Mouse (Mus musculus) liver, embryonic 16.5 days (tissue): ENCODE data around the gene Gabrb1. TPM values are rescaled to one million over a fixed set of nuclear protein-coding genes. Genes with fewer than 3 reads are reported as not detected.
"Not testable (repeated sequence)": the region's sequence is repeated elsewhere in the genome, so short reads cannot be mapped to it uniquely, and the experiment has no call there.

Experiments
- ATAC-seq: fragments of 200-750 bp; cut with Nextera tagmentation; 2 replicates; pipeline ENCODE4 v1.8.0; 2017; ENCODE audit warnings: low read depth, mild to moderate bottlenecking, moderate number of reproducible peaks, moderate library complexity
- H3K27ac ChIP-seq: fragments of 300-500 bp; sonication (generic); 2 replicates; pipeline ENCODE4 v1.5.1; 2014; ENCODE audit warnings: mild to moderate bottlenecking, low read length
- H3K27me3 ChIP-seq: fragments of 300-500 bp; sonication (generic); 2 replicates; pipeline ENCODE4 v1.6.1; 2014; ENCODE audit warnings: low read depth, low read length, mixed read lengths; ENCODE audit not compliant: control insufficient read depth, insufficient read depth
- H3K36me3 ChIP-seq: fragments of 300-500 bp; sonication (generic); 2 replicates; pipeline ENCODE4 v1.6.1; 2014; ENCODE audit warnings: mild to moderate bottlenecking; ENCODE audit not compliant: control insufficient read depth, insufficient read depth
- H3K4me1 ChIP-seq: fragments of 300-500 bp; sonication (generic); 2 replicates; pipeline ENCODE4 v1.6.1; 2014; ENCODE audit warnings: low read depth, low read length, mixed read lengths; ENCODE audit not compliant: control insufficient read depth
- H3K4me2 ChIP-seq: fragments of 300-500 bp; sonication (generic); 2 replicates; pipeline ENCODE4 v1.6.1; 2014; ENCODE audit warnings: low read depth, low read length, mixed read lengths
- H3K4me3 ChIP-seq: fragments of 300-500 bp; sonication (generic); 2 replicates; pipeline ENCODE4 v1.5.1; 2014; ENCODE audit warnings: low read depth, mild to moderate bottlenecking, low read length
- H3K9ac ChIP-seq: fragments of 300-500 bp; sonication (generic); 2 replicates; pipeline ENCODE4 v1.6.1; 2014; ENCODE audit warnings: low read depth, low read length
- H3K9me3 ChIP-seq: fragments of 300-500 bp; sonication (generic); replicated peaks from 2 replicates; pipeline ENCODE4 v1.6.1; 2016; ENCODE audit warnings: low read length; ENCODE audit not compliant: control insufficient read depth
- WGBS: fragments of 180-500 bp; shearing (Covaris S2); extraction: QIAGEN DNeasy Blood & Tissue Kit; methylation state at CpG from one replicate; pipeline ENCODE4 v1.1.7; 2014; ENCODE audit not compliant: insufficient replicate concordance; 5-methylcytosine and 5-hydroxymethylcytosine counted together
- polyA plus RNA-seq: library from polyadenylated mRNA; unstranded; fragments of >200 nt; fragmentation: Nextera tagmentation; extraction: Ambion mirVana; gene quantifications from 2 replicates; pipeline ENCODE4 v1.2.1, GENCODE M21; 2015

The Gabrb1 gene
- polyA plus RNA-seq, 1 experiment from 2014 or later: 0.07 TPM

DNA sequence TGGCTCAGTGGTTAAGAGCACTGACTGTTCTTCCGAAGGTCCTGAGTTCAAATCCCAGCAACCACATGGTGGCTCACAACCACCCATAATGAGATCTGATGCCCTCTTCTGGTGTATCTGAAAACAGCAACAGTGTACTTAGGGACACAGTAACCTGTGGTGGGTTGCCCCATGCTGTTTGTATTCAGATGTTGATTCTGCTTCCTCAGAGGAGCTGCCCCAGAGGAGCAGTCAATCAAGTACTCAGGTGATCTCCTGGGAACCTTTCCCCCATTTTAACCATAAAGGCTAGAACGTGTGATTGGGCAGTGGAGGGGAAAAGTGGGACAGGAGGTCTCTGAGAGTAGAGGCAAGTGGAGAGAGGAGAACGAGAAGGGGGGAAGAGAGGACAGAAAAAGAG lies 497.8 kb downstream of the Gabrb1 start:
- peaks cover 16% of the 10 kb centered on the region for H3K36me3 ChIP-seq
- ATAC-seq, H3K4me3 ChIP-seq, H3K27me3 ChIP-seq, H3K4me2 ChIP-seq, H3K9ac ChIP-seq, H3K4me1 ChIP-seq, H3K9me3 ChIP-seq, H3K27ac ChIP-seq: not testable (repeated sequence)
- WGBS: 71% methylated on average over 3 of the region's 3 CpGs

DNA sequence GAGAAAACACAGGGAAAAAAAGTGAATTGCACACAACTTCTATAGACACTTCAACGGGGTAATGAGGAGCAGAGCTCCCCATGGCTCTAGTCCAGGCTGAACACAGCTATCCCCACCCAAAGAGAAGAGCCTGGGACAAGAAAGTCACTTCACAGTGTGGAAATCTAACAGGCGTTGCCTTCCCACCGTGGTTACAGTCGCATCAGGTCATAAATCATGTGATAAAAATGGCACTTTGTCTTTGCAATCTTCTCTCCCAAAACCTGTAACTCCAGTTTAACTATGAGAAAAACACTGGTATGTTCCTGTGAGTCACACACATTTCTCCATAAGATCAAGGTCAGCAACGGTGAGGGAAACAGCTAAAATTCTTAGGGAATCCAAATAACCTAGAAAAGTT lies 498.7 kb downstream of the Gabrb1 start:
- Histone ChIP-seq H3K9ac (no peak overlapping the region), H3K27me3 (no peaks in the 10 kb centered on the region), H3K36me3 (peaks cover 22% of the 10 kb centered on the region), H3K4me3 (no peak overlapping the region), H3K4me1 (no peaks in the 10 kb centered on the region; the same call in 1 of the 2 replicates), H3K27ac (no peak overlapping the region), H3K4me2 (no peak overlapping the region), H3K9me3 (no peaks in the 10 kb centered on the region)
- no peak for ATAC-seq
- 68% methylated on average over 5 of the region's 5 CpGs for WGBS

DNA sequence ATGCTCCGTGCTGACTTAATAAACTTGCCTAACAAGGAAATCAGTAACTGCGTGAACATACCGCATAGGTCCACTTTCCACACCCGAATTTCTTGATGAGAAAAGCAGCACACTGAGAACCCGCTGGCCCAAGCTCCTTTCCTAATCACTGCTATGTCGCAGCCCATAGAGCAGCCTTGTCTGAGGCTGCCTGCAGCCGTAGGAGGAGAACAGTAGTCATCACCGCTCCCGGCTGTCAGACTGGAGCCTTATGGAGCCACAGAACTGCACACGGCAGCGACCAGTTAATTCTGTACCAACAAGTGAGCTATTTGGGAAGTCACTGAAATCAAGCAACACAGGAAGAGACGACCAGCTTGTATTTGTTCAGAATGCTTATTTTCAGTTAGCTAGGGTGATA lies 500.8 kb downstream of the Gabrb1 start:
- Histone ChIP-seq H3K4me2 (no peak overlapping the region), H3K9me3 (no peaks in the 10 kb centered on the region), H3K4me3 (no peak overlapping the region), H3K36me3 (peaks cover 30% of the 10 kb centered on the region), H3K27me3 (no peaks in the 10 kb centered on the region), H3K27ac (no peak overlapping the region), H3K4me1 (no peaks in the 10 kb centered on the region; the same call in 1 of the 2 replicates), H3K9ac (no peak overlapping the region)
- no peak for ATAC-seq
- WGBS: 83% methylated on average over 12 of the region's 12 CpGs

DNA sequence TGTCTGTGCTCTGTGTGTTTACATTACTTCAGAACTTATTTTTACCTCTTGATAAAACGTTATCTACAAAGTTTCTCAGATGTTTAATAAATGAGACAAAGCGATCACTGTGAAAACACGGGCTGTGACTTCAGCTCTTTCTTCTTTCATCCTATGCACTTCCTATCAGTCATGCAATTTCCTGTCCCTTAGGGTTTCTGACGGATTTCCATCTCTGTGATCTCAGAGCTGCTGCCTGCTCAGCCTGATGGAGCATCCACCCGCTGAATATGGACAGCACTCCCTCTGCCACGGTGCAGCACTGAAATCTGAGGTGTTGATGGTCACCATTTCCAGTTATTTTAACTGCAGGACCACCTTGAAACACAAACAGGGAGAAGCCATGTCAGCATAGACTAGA lies 501.6 kb downstream of the Gabrb1 start:
- no peak overlapping the region for H3K4me3 ChIP-seq
- no peak overlapping the region for H3K4me2 ChIP-seq
- WGBS: 42% methylated on average over 6 of the region's 6 CpGs
- H3K36me3 ChIP-seq: peaks cover 32% of the 10 kb centered on the region
- no peak overlapping the region for H3K27ac ChIP-seq
- H3K9me3 ChIP-seq: no peaks in the 10 kb centered on the region
- no peaks in the 10 kb centered on the region; the same call in 1 of the 2 replicates for H3K4me1 ChIP-seq
- no peak overlapping the region for H3K9ac ChIP-seq
- H3K27me3 ChIP-seq: no peaks in the 10 kb centered on the region
- no peak for ATAC-seq

DNA sequence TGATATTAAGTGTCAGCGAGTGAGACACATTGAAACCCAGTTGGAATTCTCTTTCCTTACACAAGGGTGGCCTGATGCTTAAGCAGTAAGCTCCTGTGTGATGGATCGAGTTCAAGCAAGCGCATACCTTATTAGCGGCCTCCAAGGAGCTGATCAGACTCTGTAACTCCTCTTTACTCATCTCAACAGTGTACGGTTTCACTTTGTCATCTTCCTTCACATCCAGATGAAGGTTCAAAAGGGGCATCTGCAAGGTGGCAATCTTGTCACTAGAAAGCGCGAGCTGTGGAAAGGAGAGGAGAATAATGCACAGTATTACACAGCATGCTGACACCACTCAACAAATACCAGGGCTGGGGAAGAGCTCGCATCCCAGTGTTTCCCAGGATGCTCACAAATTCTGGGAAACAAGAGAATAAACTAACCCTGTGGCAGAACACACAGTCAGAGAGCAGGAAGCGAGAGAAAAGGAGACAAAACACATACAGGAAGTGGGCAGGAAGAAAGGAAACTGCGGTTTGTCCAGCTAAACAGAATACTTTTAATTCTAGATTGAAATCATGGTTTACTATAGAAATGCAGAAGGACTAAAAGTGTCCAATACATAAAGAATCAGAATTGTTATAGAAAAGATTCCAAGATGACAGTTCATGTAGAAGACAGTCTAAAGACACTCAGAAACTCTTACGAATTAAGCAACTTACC lies 503.0 kb downstream of the Gabrb1 start:
- Histone ChIP-seq H3K27ac (no peak overlapping the region), H3K4me2 (no peak overlapping the region), H3K9ac (no peak overlapping the region), H3K4me1 (peaks cover 2% of the 10 kb centered on the region), H3K36me3 (peaks cover 33% of the 10 kb centered on the region), H3K27me3 (no peaks in the 10 kb centered on the region), H3K9me3 (no peaks in the 10 kb centered on the region), H3K4me3 (no peak overlapping the region)
- ATAC-seq: no peak
- WGBS: 59% methylated on average over 11 of the region's 11 CpGs

DNA sequence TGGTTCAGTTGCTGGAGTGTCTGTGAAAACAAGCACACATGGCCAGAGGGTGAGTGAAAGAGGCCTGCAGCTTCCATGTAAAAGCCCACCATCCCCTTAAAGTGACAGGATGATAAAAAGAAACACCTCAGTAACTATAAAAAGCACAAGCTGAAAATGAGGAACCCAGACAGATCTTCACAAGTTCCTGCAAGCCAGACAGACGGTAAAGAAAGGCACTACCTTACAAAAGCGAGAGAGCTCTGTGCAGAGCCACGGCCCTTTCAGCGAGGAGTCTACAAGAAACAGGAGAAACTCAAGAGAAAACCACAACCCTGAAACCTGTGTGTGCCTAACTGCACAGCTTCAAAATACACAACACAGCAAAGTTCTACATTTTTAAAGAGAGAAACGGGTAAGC lies 504.9 kb downstream of the Gabrb1 start:
- WGBS: 47% methylated on average over 5 of the region's 5 CpGs
- no peak overlapping the region for H3K9ac ChIP-seq
- ATAC-seq: no peak
- H3K4me3 ChIP-seq: no peak overlapping the region
- H3K4me1 ChIP-seq: peaks cover 16% of the 10 kb centered on the region
- no peaks in the 10 kb centered on the region for H3K9me3 ChIP-seq
- H3K27me3 ChIP-seq: no peaks in the 10 kb centered on the region
- H3K27ac ChIP-seq: no peak overlapping the region
- H3K36me3 ChIP-seq: peaks cover 33% of the 10 kb centered on the region
- no peak overlapping the region for H3K4me2 ChIP-seq

DNA sequence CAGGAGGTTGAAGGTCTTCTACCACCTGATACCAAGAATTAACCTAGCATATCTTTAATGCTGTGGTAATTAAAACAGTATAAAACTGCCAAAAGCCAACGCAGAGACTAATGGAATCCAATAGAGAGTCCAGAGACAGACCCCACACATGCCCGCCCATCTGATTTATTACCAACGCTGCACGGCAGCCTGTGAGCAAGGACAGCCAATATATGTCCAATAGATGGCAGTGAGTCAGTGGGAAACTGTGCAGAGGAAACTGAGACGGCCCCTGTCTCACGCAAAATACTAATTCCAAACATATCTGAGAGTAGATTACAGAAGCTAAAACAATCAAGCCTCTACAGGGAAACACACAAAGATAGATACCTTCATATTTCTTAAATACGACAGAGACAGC lies 506.5 kb downstream of the Gabrb1 start:
- ATAC-seq: no peak
- peaks cover 26% of the 10 kb centered on the region for H3K36me3 ChIP-seq
- no peaks in the 10 kb centered on the region for H3K9me3 ChIP-seq
- H3K4me2 ChIP-seq: no peak overlapping the region
- peaks cover 20% of the 10 kb centered on the region for H3K4me1 ChIP-seq
- no peak overlapping the region for H3K4me3 ChIP-seq
- H3K9ac ChIP-seq: no peak overlapping the region
- no peaks in the 10 kb centered on the region for H3K27me3 ChIP-seq
- WGBS: 59% methylated on average over 7 of the region's 7 CpGs
- H3K27ac ChIP-seq: no peak overlapping the region

DNA sequence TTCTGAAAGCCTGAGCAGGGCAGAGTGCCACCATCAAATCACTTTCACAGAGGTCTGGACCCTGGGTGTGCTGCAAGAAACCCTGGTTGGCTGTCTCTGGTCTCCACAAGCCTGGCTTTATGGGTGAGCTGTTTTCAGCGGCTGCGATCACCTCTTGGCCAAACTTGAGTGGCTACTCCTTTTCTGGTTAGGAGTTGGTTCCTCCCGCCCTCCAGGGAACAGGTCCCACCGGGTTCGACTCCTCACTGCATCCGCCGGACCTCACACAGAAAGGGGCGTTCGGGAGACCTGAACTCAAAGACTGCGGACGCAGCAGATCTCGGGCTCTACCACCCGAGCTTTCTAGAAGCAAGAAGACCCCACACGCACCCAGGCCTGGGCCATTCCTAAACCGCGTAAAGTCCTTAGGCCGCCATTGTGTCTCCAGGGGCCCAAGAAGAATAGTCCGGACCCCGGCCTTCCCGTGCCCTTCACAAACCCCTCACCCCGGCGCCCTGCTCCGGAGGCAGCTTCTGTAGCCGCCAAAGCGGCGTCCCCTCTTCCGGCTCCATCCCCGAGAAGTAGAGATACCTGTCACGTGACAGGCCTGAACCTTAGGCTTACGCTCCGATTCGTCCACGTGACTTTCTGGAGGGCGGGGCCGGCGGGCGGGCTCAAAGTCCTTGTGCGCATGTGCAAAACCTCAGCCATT lies 509.8 kb downstream of the Gabrb1 start, which contains the start of gene Commd8:
TSS of gene Commd8 (minus strand) at position 596 of the 691 bp plus-strand sequence.
- H3K4me3 ChIP-seq: peak within 1 kb of the TSS; percentile 83
- no peaks in the 10 kb centered on the region for H3K27me3 ChIP-seq
- under 1% methylated on average over 38 of the region's 38 CpGs for WGBS
- peak within 1 kb of the TSS; percentile 65 for H3K4me2 ChIP-seq
- peak; percentile 93 for ATAC-seq
- H3K36me3 ChIP-seq: peaks cover 3% of the 10 kb centered on the region
- H3K9me3 ChIP-seq: no peaks in the 10 kb centered on the region
- peaks cover 20% of the 10 kb centered on the region for H3K4me1 ChIP-seq
- H3K9ac ChIP-seq: peak within 1 kb of the TSS; percentile 84
- H3K27ac ChIP-seq: peak within 1 kb of the TSS; percentile 75

DNA sequence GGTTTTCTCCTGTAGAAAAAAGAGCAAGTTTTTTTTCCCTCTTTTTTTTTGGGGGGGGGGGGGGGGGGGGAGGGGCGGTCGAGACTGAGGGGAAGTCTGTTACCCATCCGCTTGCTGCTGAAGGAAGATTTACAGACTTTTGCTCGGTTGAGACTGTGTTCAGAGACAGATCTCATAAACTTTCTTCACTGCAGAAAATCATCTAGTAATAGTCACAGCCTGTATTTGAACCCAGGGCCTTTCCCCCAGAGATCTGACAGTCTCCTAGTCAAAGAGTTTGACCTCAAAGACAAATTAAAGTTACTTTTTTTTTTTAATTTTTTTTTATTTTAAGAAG lies 510.3 kb downstream of the Gabrb1 start:
- Histone ChIP-seq H3K36me3 (peaks cover 3% of the 10 kb centered on the region), H3K4me2 (peak overlapping the region; percentile 65), H3K9ac (no peak overlapping the region), H3K27me3 (no peaks in the 10 kb centered on the region), H3K27ac (0 out of 2 replicates have a peak overlapping the region, but pooled peaks have one; percentile 39), H3K4me3 (peak overlapping the region; percentile 83), H3K9me3 (no peaks in the 10 kb centered on the region), H3K4me1 (peaks cover 20% of the 10 kb centered on the region)
- whole genome bisulfite sequencing: 0% methylated on average over 4 of the region's 4 CpGs
- ATAC-seq: no peak
